Mouse (Mus musculus) MEL (cell line): ENCODE results near the gene Rbm28. TPM values are rescaled to one million over a fixed set of nuclear protein-coding genes. Genes with fewer than 3 reads are reported as not detected.

Experiments
- DNase-seq: peaks from one replicate; pipeline ENCODE4 v3.0.0; 2011; ENCODE audit warnings: low read depth, low spot score
- H3K27ac ChIP-seq: 2 replicates; pipeline ENCODE4 v1.5.1; 2012; ENCODE audit warnings: low read depth, mild to moderate bottlenecking, control low read depth, low read length, moderate library complexity; ENCODE audit not compliant: control insufficient read depth
- H3K27me3 ChIP-seq, 2 experiments: fragments of 150-350 bp in 1 of 2; sonication (generic) in 1 of 2; 2 replicates each; pipeline ENCODE4 v1.6.1; 2012; ENCODE audit warnings: low read length in 2 of 2, mild to moderate bottlenecking in 2 of 2, improper control_type of control experiment in 1 of 2, moderate library complexity in 1 of 2; ENCODE audit not compliant: insufficient read depth in 2 of 2, control insufficient read depth in 1 of 2
- H3K36me3 ChIP-seq, 2 experiments: 2 replicates each; pipeline ENCODE4 v1.6.1; 2012 to 2014; ENCODE audit warnings: low read length in 2 of 2, improper control_type of control experiment in 1 of 2, inconsistent platforms in 1 of 2, mild to moderate bottlenecking in 1 of 2; ENCODE audit not compliant: insufficient read depth in 2 of 2, control insufficient read depth in 1 of 2
- H3K4me1 ChIP-seq, 2 experiments: fragments of 150-350 bp in 1 of 2; sonication (generic) in 1 of 2; 2 replicates each; pipeline ENCODE4 v1.6.1; 2012; ENCODE audit warnings: low read length in 2 of 2, improper control_type of control experiment in 1 of 2, mild to moderate bottlenecking in 1 of 2; ENCODE audit not compliant: insufficient read depth in 2 of 2, control insufficient read depth in 1 of 2
- H3K4me3 ChIP-seq, 2 experiments: fragments of 150-350 bp in 1 of 2; sonication (generic) in 1 of 2; 2 replicates each; pipeline ENCODE4 v1.5.1; 2012; ENCODE audit warnings: low read depth in 2 of 2, low read length in 2 of 2, mild to moderate bottlenecking in 2 of 2, moderate library complexity in 2 of 2, control low read depth in 1 of 2, improper control_type of control experiment in 1 of 2; ENCODE audit not compliant: control insufficient read depth in 1 of 2, insufficient read depth in 1 of 2
- H3K79me2 ChIP-seq: 2 replicates; pipeline ENCODE4 v1.6.1; 2012; ENCODE audit warnings: mild to moderate bottlenecking, low read length, moderate library complexity; ENCODE audit not compliant: control insufficient read depth, poor library complexity, insufficient read depth
- H3K9ac ChIP-seq: 2 replicates; pipeline ENCODE4 v1.6.1; 2012; ENCODE audit warnings: low read depth, mild to moderate bottlenecking, control low read depth, low read length, moderate library complexity; ENCODE audit not compliant: control insufficient read depth, poor library complexity, severe bottlenecking
- H3K9me3 ChIP-seq: fragments of 150-350 bp; sonication (generic); replicated peaks from 2 replicates; pipeline ENCODE4 v1.6.1; 2012; ENCODE audit warnings: mild to moderate bottlenecking, low read length, improper control_type of control experiment, moderate library complexity; ENCODE audit not compliant: insufficient read depth
- BHLHE40 ChIP-seq: IDR thresholded peaks from 2 replicates; pipeline ENCODE4 v1.6.1; 2012; ENCODE audit warnings: low read depth, mild to moderate bottlenecking, inconsistent platforms, low read length, improper control_type of control experiment, borderline replicate concordance
- CHD1 ChIP-seq: IDR thresholded peaks from 2 replicates; pipeline ENCODE4 v1.6.1; 2012; ENCODE audit warnings: low read depth, mild to moderate bottlenecking, inconsistent platforms, low read length, improper control_type of control experiment
- CTCF ChIP-seq, 3 experiments: IDR thresholded peaks in 2 of 3; conservative IDR thresholded peaks in 1 of 3; 2 replicates each; pipeline ENCODE4 v1.5.1; 2011 to 2012; ENCODE audit warnings: low read length in 3 of 3, low read depth in 2 of 3, mild to moderate bottlenecking in 2 of 3, improper control_type of control experiment in 1 of 3, inconsistent platforms in 1 of 3, mixed read lengths in 1 of 3, moderate library complexity in 1 of 3; ENCODE audit not compliant: control insufficient read depth in 1 of 3, insufficient read depth in 1 of 3, poor library complexity in 1 of 3, severe bottlenecking in 1 of 3
- E2F4 ChIP-seq: IDR thresholded peaks from 2 replicates; pipeline ENCODE4 v1.6.1; 2011; ENCODE audit warnings: low read depth, low read length, improper control_type of control experiment, borderline replicate concordance
- ELF1 ChIP-seq: IDR thresholded peaks from 2 replicates; pipeline ENCODE4 v1.6.1; 2014; ENCODE audit warnings: low read depth, mild to moderate bottlenecking, inconsistent platforms, low read length, improper control_type of control experiment, moderate library complexity
- EP300 ChIP-seq, 2 experiments: IDR thresholded peaks; 2 replicates each; pipeline ENCODE4 v1.6.1; 2011; ENCODE audit warnings: improper control_type of control experiment in 2 of 2, low read length in 2 of 2, low read depth in 1 of 2, mild to moderate bottlenecking in 1 of 2
- ETS1 ChIP-seq: IDR thresholded peaks from 2 replicates; pipeline ENCODE4 v1.6.1; 2012; ENCODE audit warnings: low read depth, mild to moderate bottlenecking, inconsistent platforms, low read length, improper control_type of control experiment, moderate library complexity
- GABPA ChIP-seq: IDR thresholded peaks from 2 replicates; pipeline ENCODE4 v1.6.1; 2012; ENCODE audit warnings: low read depth, mild to moderate bottlenecking, inconsistent platforms, low read length, improper control_type of control experiment, moderate library complexity
- GATA1 ChIP-seq: IDR thresholded peaks from 2 replicates; pipeline ENCODE4 v1.6.1; 2011; ENCODE audit warnings: low read depth, low read length, improper control_type of control experiment
- HCFC1 ChIP-seq: IDR thresholded peaks from 2 replicates; pipeline ENCODE4 v1.6.1; 2012; ENCODE audit warnings: low read depth, mild to moderate bottlenecking, inconsistent platforms, low read length, improper control_type of control experiment, moderate library complexity
- MAZ ChIP-seq: IDR thresholded peaks from 2 replicates; pipeline ENCODE4 v1.6.1; 2012; ENCODE audit warnings: low read depth, mild to moderate bottlenecking, inconsistent platforms, low read length, improper control_type of control experiment
- MXI1 ChIP-seq: IDR thresholded peaks from 2 replicates; pipeline ENCODE4 v1.6.1; 2011; ENCODE audit warnings: mild to moderate bottlenecking, low read depth, low read length, improper control_type of control experiment
- MYC ChIP-seq: IDR thresholded peaks from 2 replicates; pipeline ENCODE4 v1.6.1; 2011; ENCODE audit warnings: low read depth, mild to moderate bottlenecking, low read length, improper control_type of control experiment, moderate library complexity
- POLR2AphosphoS2 ChIP-seq: IDR thresholded peaks from 2 replicates; pipeline ENCODE4 v1.6.1; 2011; ENCODE audit warnings: low read length, improper control_type of control experiment
- RAD21 ChIP-seq: IDR thresholded peaks from 2 replicates; pipeline ENCODE4 v1.6.1; 2011; ENCODE audit warnings: mild to moderate bottlenecking, low read depth, low read length, improper control_type of control experiment
- RCOR1 ChIP-seq: IDR thresholded peaks from 2 replicates; pipeline ENCODE4 v1.6.1; 2012; ENCODE audit warnings: low read depth, mild to moderate bottlenecking, inconsistent platforms, low read length, improper control_type of control experiment
- SIN3A ChIP-seq: IDR thresholded peaks from 2 replicates; pipeline ENCODE4 v1.6.1; 2012; ENCODE audit warnings: low read length, improper control_type of control experiment, inconsistent platforms
- SMC3 ChIP-seq: IDR thresholded peaks from 2 replicates; pipeline ENCODE4 v1.6.1; 2011; ENCODE audit warnings: low read depth, low read length, improper control_type of control experiment
- TAL1 ChIP-seq: IDR thresholded peaks from 2 replicates; pipeline ENCODE4 v1.6.1; 2012; ENCODE audit warnings: mild to moderate bottlenecking, inconsistent platforms, low read length, moderate library complexity, mixed read lengths
- TBP ChIP-seq: IDR thresholded peaks from 2 replicates; pipeline ENCODE4 v1.8.0; 2011; ENCODE audit warnings: low read depth, low read length, improper control_type of control experiment
- TCF12 ChIP-seq: IDR thresholded peaks from 2 replicates; pipeline ENCODE4 v1.6.1; 2014; ENCODE audit warnings: low read depth, mild to moderate bottlenecking, inconsistent platforms, low read length, improper control_type of control experiment, moderate library complexity
- UBTF ChIP-seq: IDR thresholded peaks from 2 replicates; pipeline ENCODE4 v1.6.1; 2012; ENCODE audit warnings: low read depth, mild to moderate bottlenecking, inconsistent platforms, low read length, improper control_type of control experiment, moderate library complexity, borderline replicate concordance; ENCODE audit not compliant: insufficient read depth
- USF2 ChIP-seq, 2 experiments: IDR thresholded peaks; 2 replicates each; pipeline ENCODE4 v1.6.1; 2011 to 2012; ENCODE audit warnings: improper control_type of control experiment in 2 of 2, low read length in 2 of 2, borderline replicate concordance in 1 of 2, inconsistent platforms in 1 of 2, low read depth in 1 of 2, mild to moderate bottlenecking in 1 of 2; ENCODE audit not compliant: insufficient read depth in 1 of 2
- ZKSCAN1 ChIP-seq: IDR thresholded peaks from 2 replicates; pipeline ENCODE4 v1.6.1; 2012; ENCODE audit warnings: low read depth, mild to moderate bottlenecking, inconsistent platforms, low read length, improper control_type of control experiment, moderate library complexity
- ZNF384 ChIP-seq: IDR thresholded peaks from 2 replicates; pipeline ENCODE4 v1.6.1; 2012; ENCODE audit warnings: low read depth, mild to moderate bottlenecking, inconsistent platforms, low read length, improper control_type of control experiment
- polyA plus RNA-seq, 2 experiments: library from polyadenylated mRNA; stranded (reverse) in 1 of 2; unstranded in 1 of 2; fragments of >175 nt in 1 of 2; fragments of >200 nt in 1 of 2; gene quantifications; 2 replicates each; pipeline versions ENCODE4 v1.2.1 to v1.2.4; 2012; ENCODE audit warnings: low replicate concordance in 2 of 2, low read depth in 1 of 2; ENCODE audit not compliant: insufficient read length in 2 of 2, insufficient read depth in 1 of 2, missing spikeins in 1 of 2
- total RNA-seq: library from RNA; depleted of rRNA; stranded (reverse); fragments of 300-350 nt; gene quantifications from 2 replicates; pipeline ENCODE4 v1.2.3, GENCODE M21; 2012

Rbm28 gene
- total and polyA plus RNA-seq, 3 experiments = 48.2 to 312 (median 91.2) TPM

GRCm38 (mm10) chr6:29150001-29150400 lies 14.8 kb downstream of the Rbm28 start:
- TF ChIP-seq TAL1 = no peak
- TF ChIP-seq USF2 (IDR thresholded peaks at IDR 0.05; ENCODE audit: borderline replicate concordance in 1 of 2, insufficient read depth in 1 of 2, low read depth in 1 of 2, low read length in 2 of 2) = no peak
- TF ChIP-seq TCF12 = no peak
- TF ChIP-seq GABPA = no peak
- no peak for TF ChIP-seq UBTF
- no peak for TF ChIP-seq SIN3A
- no peak for TF ChIP-seq EP300 (IDR thresholded peaks at IDR 0.05; ENCODE audit: low read depth in 1 of 2, low read length in 2 of 2)
- TF ChIP-seq MXI1 = no peak
- TF ChIP-seq E2F4 = no peak
- no peak for TF ChIP-seq ZKSCAN1
- TF ChIP-seq MYC = no peak
- TF ChIP-seq HCFC1 = no peak
- TF ChIP-seq ZNF384 = no peak
- no peak for TF ChIP-seq MAZ
- TF ChIP-seq ELF1 = no peak
- TF ChIP-seq POLR2AphosphoS2 = no peak
- TF ChIP-seq RCOR1 = no peak
- no peak for TF ChIP-seq SMC3
- TF ChIP-seq, all 39 proteins: peak for 0

GRCm38 (mm10) chr6:29147407-29148010 lies 17.3 kb downstream of the Rbm28 start:
- no peak for DNase-seq
- H3K27ac ChIP-seq = no peak overlapping the region
- peaks cover 0 to 5% of the 10 kb centered on the region in 2 experiments; a peak in 2 of 4 replicates for H3K36me3 ChIP-seq
- H3K79me2 ChIP-seq = no peaks in the 10 kb centered on the region
- TF ChIP-seq MAZ (no peak), GATA1 (no peak), RCOR1 (no peak), CTCF (IDR thresholded peaks at IDR 0.05 in 2 of 3, conservative IDR thresholded peaks at IDR 0.05 in 1 of 3; ENCODE audit: control insufficient read depth in 1 of 3, insufficient read depth in 1 of 3, low read depth in 2 of 3, low read length in 3 of 3, poor library complexity in 1 of 3, severe bottlenecking in 1 of 3) (no peak), ETS1 (no peak), TBP (no peak), SIN3A (no peak), MXI1 (no peak), E2F4 (no peak), CHD1 (no peak), BHLHE40 (no peak), MYC (no peak), RAD21 (no peak)
- TF ChIP-seq, all 39 proteins: peak for 0
- H3K4me1 ChIP-seq = no peaks in the 10 kb centered on the region
- no peaks in the 10 kb centered on the region for H3K27me3 ChIP-seq
- H3K4me3 ChIP-seq = no peak overlapping the region
- H3K9ac ChIP-seq = no peak overlapping the region
- H3K9me3 ChIP-seq = no peaks in the 10 kb centered on the region

More at GRCm38 (mm10) chr6:29150001-29150400, 14.8 kb downstream of the Rbm28 start:
- Histone ChIP-seq H3K36me3 (peaks cover 0 to 17% of the 10 kb centered on the region in 2 experiments; a peak in 2 of 4 replicates), H3K9ac (no peak overlapping the region), H3K9me3 (no peaks in the 10 kb centered on the region), H3K4me1 (no peaks in the 10 kb centered on the region), H3K4me3 (no peak overlapping the region), H3K27me3 (no peaks in the 10 kb centered on the region), H3K27ac (no peak overlapping the region), H3K79me2 (no peaks in the 10 kb centered on the region)
- DNase-seq = no peak
